Mouse (Mus musculus) hindbrain, embryonic 13.5 days (tissue): Measurements from ENCODE around the gene Sirpa. TPM values are rescaled to one million over a fixed set of nuclear protein-coding genes. Genes with fewer than 3 reads are reported as not detected.
A peak's percentile ranks its signal among the peaks of the same experiment; 100 is the strongest.

Experiments used
- ATAC-seq: fragments of 200-750 bp; cut with Nextera tagmentation; 2 replicates; pipeline ENCODE4 v1.8.0; 2017; ENCODE audit warnings: moderate TSS enrichment; ENCODE audit not compliant: low FRiP score
- H3K27ac ChIP-seq: fragments of 300-500 bp; sonication (generic); 2 replicates; pipeline ENCODE4 v1.5.1; 2015; ENCODE audit warnings: inconsistent platforms, mild to moderate bottlenecking, moderate library complexity
- H3K27me3 ChIP-seq: fragments of 300-500 bp; sonication (generic); 2 replicates; pipeline ENCODE4 v1.6.1; 2015; ENCODE audit warnings: mild to moderate bottlenecking, inconsistent platforms
- H3K36me3 ChIP-seq: fragments of 300-500 bp; sonication (generic); 2 replicates; pipeline ENCODE4 v1.6.1; 2015; ENCODE audit warnings: mild to moderate bottlenecking, inconsistent platforms
- H3K4me1 ChIP-seq: fragments of 300-500 bp; sonication (generic); replicated peaks from 2 replicates; pipeline ENCODE4 v1.6.1; 2015; ENCODE audit warnings: inconsistent platforms
- H3K4me2 ChIP-seq: fragments of 300-500 bp; sonication (generic); 2 replicates; pipeline ENCODE4 v1.6.1; 2015; ENCODE audit warnings: inconsistent platforms, mild to moderate bottlenecking, moderate library complexity
- H3K4me3 ChIP-seq: fragments of 300-500 bp; sonication (generic); 2 replicates; pipeline ENCODE4 v1.5.1; 2015; ENCODE audit warnings: mild to moderate bottlenecking, inconsistent platforms
- H3K9ac ChIP-seq: fragments of 300-500 bp; sonication (generic); 2 replicates; pipeline ENCODE4 v1.6.1; 2015; ENCODE audit warnings: mild to moderate bottlenecking, inconsistent platforms
- H3K9me3 ChIP-seq: fragments of 300-500 bp; sonication (generic); 2 replicates; pipeline ENCODE4 v1.6.1; 2016; ENCODE audit warnings: inconsistent platforms
- WGBS: fragments of 180-500 bp; shearing (Covaris S2); methylation state at CpG from one replicate; pipeline ENCODE4 v1.1.7; 2015; 5-methylcytosine and 5-hydroxymethylcytosine counted together
- polyA plus RNA-seq: library from polyadenylated mRNA; unstranded; fragments of >200 nt; fragmentation: Nextera tagmentation; extraction: Ambion mirVana; gene quantifications from 2 replicates; pipeline ENCODE4 v1.2.1, GENCODE M21; 2015

The Sirpa gene
- polyA plus RNA-seq, 1 experiment from 2014 or later: 20.8 TPM

- Histone ChIP-seq H3K27me3 (0 out of 2 replicates have a peak, but pooled peaks cover 3% of the 10 kb centered on the region), H3K4me1 (peaks cover 20% of the 10 kb centered on the region), H3K9ac (no peak overlapping the region), H3K36me3 (no peaks in the 10 kb centered on the region), H3K27ac (no peak overlapping the region), H3K4me2 (no peak overlapping the region), H3K9me3 (no peaks in the 10 kb centered on the region), H3K4me3 (no peak overlapping the region)
- WGBS: 81% methylated on average over 11 of the region's 11 CpGs
- ATAC-seq: no peak
Measured at GRCm38 (mm10) chr2:129585904-129586514, 6.6 kb upstream of the Sirpa start.

GRCm38 (mm10) chr2:129587241-129587640, 5.4 kb upstream of the Sirpa start:
- H3K9me3 ChIP-seq: no peaks in the 10 kb centered on the region
- H3K4me2 ChIP-seq: no peak overlapping the region
- peaks cover 10% of the 10 kb centered on the region; the same call in 1 of the 2 replicates for H3K27me3 ChIP-seq
- ATAC-seq: no peak
- H3K36me3 ChIP-seq: no peaks in the 10 kb centered on the region
- H3K27ac ChIP-seq: no peak overlapping the region
- H3K9ac ChIP-seq: no peak overlapping the region
- 48% methylated on average over 3 of the region's 3 CpGs for WGBS
- no peak overlapping the region for H3K4me3 ChIP-seq
- H3K4me1 ChIP-seq: peaks cover 29% of the 10 kb centered on the region

- ATAC-seq: 0 out of 2 replicates have a peak, but pooled peaks have one; percentile 18
- H3K4me1 ChIP-seq: peaks cover 33% of the 10 kb centered on the region
- WGBS: 13% methylated on average over 7 of the region's 7 CpGs
Measured at GRCm38 (mm10) chr2:129587825-129588251, 4.8 kb upstream of the Sirpa start.

GRCm38 (mm10) chr2:129591897-129592296, 738 bp upstream of the Sirpa start:
- peaks cover 14% of the 10 kb centered on the region for H3K27me3 ChIP-seq
- 0 out of 2 replicates have a peak overlapping the region, but pooled peaks have one; percentile 87 for H3K27ac ChIP-seq
- H3K4me3 ChIP-seq: peak overlapping the region; percentile 69; the same call in 1 of the 2 replicates
- H3K4me1 ChIP-seq: peaks cover 41% of the 10 kb centered on the region
- 51% methylated on average over 4 of the region's 4 CpGs for WGBS
- H3K9ac ChIP-seq: 0 out of 2 replicates have a peak overlapping the region, but pooled peaks have one; percentile 88
- peak overlapping the region; percentile 80 for H3K4me2 ChIP-seq
- no peaks in the 10 kb centered on the region for H3K36me3 ChIP-seq
- H3K9me3 ChIP-seq: no peaks in the 10 kb centered on the region
- ATAC-seq: no peak

More at GRCm38 (mm10) chr2:129587825-129588251, 4.8 kb upstream of the Sirpa start:
- Histone ChIP-seq H3K4me3 (no peak overlapping the region), H3K27ac (no peak overlapping the region; the same call in 1 of the 2 replicates), H3K27me3 (peaks cover 10% of the 10 kb centered on the region; the same call in 1 of the 2 replicates), H3K9me3 (no peaks in the 10 kb centered on the region), H3K9ac (no peak overlapping the region), H3K4me2 (0 out of 2 replicates have a peak overlapping the region, but pooled peaks have one; percentile 3), H3K36me3 (no peaks in the 10 kb centered on the region)

- WGBS: 1% methylated on average over 45 of the region's 77 CpGs
- Histone ChIP-seq H3K27me3 (peaks cover 14% of the 10 kb centered on the region), H3K27ac (peak overlapping the region; percentile 87), H3K4me2 (peak overlapping the region; percentile 80), H3K36me3 (no peaks in the 10 kb centered on the region), H3K4me1 (peaks cover 34% of the 10 kb centered on the region), H3K9ac (peak overlapping the region; percentile 88), H3K4me3 (peak overlapping the region; percentile 69), H3K9me3 (no peaks in the 10 kb centered on the region)
- peak; percentile 87 for ATAC-seq
Measured at GRCm38 (mm10) chr2:129593141-129593875, 673 bp downstream of the Sirpa start.

GRCm38 (mm10) chr2:129593876-129594421, 1.3 kb downstream of the Sirpa start:
- H3K9me3 ChIP-seq: no peaks in the 10 kb centered on the region
- 8% methylated on average over 13 of the region's 13 CpGs for WGBS
- H3K27me3 ChIP-seq: peaks cover 14% of the 10 kb centered on the region
- H3K36me3 ChIP-seq: no peaks in the 10 kb centered on the region
- H3K4me2 ChIP-seq: peak overlapping the region; percentile 80
- ATAC-seq: peak; percentile 36; the same call in 1 of the 2 replicates
- peaks cover 34% of the 10 kb centered on the region for H3K4me1 ChIP-seq
- peak overlapping the region; percentile 87 for H3K27ac ChIP-seq
- peak overlapping the region; percentile 88 for H3K9ac ChIP-seq
- H3K4me3 ChIP-seq: peak overlapping the region; percentile 69

GRCm38 (mm10) chr2:129594569-129594968, 1.9 kb downstream of the Sirpa start:
- Histone ChIP-seq H3K4me3 (peak overlapping the region; percentile 69), H3K36me3 (no peaks in the 10 kb centered on the region), H3K4me2 (peak overlapping the region; percentile 80), H3K27ac (no peak overlapping the region), H3K9ac (no peak overlapping the region; the same call in 1 of the 2 replicates), H3K9me3 (no peaks in the 10 kb centered on the region), H3K27me3 (peaks cover 13% of the 10 kb centered on the region), H3K4me1 (peaks cover 39% of the 10 kb centered on the region)
- ATAC-seq: no peak
- WGBS: 77% methylated on average over 4 of the region's 4 CpGs

GRCm38 (mm10) chr2:129595206-129595605, 2.6 kb downstream of the Sirpa start:
- Histone ChIP-seq H3K4me3 (no peak overlapping the region), H3K9me3 (no peaks in the 10 kb centered on the region)

GRCm38 (mm10) chr2:129595661-129596209, 3.1 kb downstream of the Sirpa start:
- no peak for ATAC-seq
- Histone ChIP-seq H3K4me2 (no peak overlapping the region; the same call in 1 of the 2 replicates), H3K4me1 (peaks cover 40% of the 10 kb centered on the region), H3K27me3 (peaks cover 11% of the 10 kb centered on the region), H3K4me3 (no peak overlapping the region), H3K9ac (no peak overlapping the region), H3K9me3 (no peaks in the 10 kb centered on the region), H3K27ac (no peak overlapping the region), H3K36me3 (no peaks in the 10 kb centered on the region)
- WGBS: 67% methylated on average over 7 of the region's 7 CpGs

More at GRCm38 (mm10) chr2:129595206-129595605, 2.6 kb downstream of the Sirpa start:
- H3K27ac ChIP-seq: no peak overlapping the region; the same call in 1 of the 2 replicates
- peaks cover 11% of the 10 kb centered on the region for H3K27me3 ChIP-seq
- no peak for ATAC-seq
- peaks cover 40% of the 10 kb centered on the region for H3K4me1 ChIP-seq
- H3K4me2 ChIP-seq: no peak overlapping the region; the same call in 1 of the 2 replicates
- WGBS: 75% methylated on average over 4 of the region's 4 CpGs
- H3K9ac ChIP-seq: no peak overlapping the region
- no peaks in the 10 kb centered on the region for H3K36me3 ChIP-seq

GRCm38 (mm10) chr2:129596555-129597172, 4.0 kb downstream of the Sirpa start:
- Histone ChIP-seq H3K9me3 (no peaks in the 10 kb centered on the region), H3K4me2 (no peak overlapping the region), H3K27ac (no peak overlapping the region), H3K9ac (no peak overlapping the region), H3K27me3 (peaks cover 4% of the 10 kb centered on the region; the same call in 1 of the 2 replicates), H3K36me3 (no peaks in the 10 kb centered on the region), H3K4me1 (peaks cover 36% of the 10 kb centered on the region), H3K4me3 (no peak overlapping the region)
- 89% methylated on average over 15 of the region's 15 CpGs for WGBS
- ATAC-seq: no peak

GRCm38 (mm10) chr2:129597581-129597980, 4.9 kb downstream of the Sirpa start:
- no peak overlapping the region for H3K4me3 ChIP-seq
- whole genome bisulfite sequencing: 46% methylated on average over 1 of the region's 1 CpGs
- H3K27me3 ChIP-seq: peaks cover 4% of the 10 kb centered on the region; the same call in 1 of the 2 replicates
- H3K9ac ChIP-seq: no peak overlapping the region
- ATAC-seq: no peak
- peaks cover 28% of the 10 kb centered on the region for H3K4me1 ChIP-seq
- H3K4me2 ChIP-seq: no peak overlapping the region
- H3K27ac ChIP-seq: no peak overlapping the region
- H3K9me3 ChIP-seq: no peaks in the 10 kb centered on the region
- no peaks in the 10 kb centered on the region for H3K36me3 ChIP-seq
